Mouse (Mus musculus): Measurements from ENCODE around the gene Dnm3.

Gene Dnm3

DNA sequence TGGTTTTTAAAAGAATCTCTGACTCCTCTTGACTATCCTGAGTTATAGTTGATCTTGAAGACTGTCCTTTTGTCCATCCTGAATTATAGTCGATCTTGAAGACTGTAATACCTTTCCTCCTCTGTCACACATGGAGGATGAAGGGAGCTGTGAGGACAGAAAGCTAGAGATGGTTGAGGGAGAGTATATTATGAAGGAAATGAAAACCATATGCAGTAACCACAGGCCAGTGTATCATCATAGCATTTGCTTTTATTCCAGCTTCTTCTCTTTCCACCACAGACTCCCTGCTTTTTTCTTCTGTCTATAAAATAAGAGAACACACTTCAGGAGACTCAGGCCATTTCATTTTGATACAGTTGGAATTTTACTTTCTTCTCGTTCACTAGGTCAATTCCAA is 497.8 kb downstream of the Dnm3 start:
- no peak for DNase-seq

GRCm38 (mm10) chr1:161979536-161979935 is 498.3 kb downstream of the Dnm3 start, which contains the start of gene 4930558K02Rik:
Gene 4930558K02Rik (minus strand): TSS chr1:161979636.
- DNase-seq = peak; percentile 46

GRCm38 (mm10) chr1:161978173-161978700 is 499.6 kb downstream of the Dnm3 start:
- peak; percentile 70 for DNase-seq

DNA sequence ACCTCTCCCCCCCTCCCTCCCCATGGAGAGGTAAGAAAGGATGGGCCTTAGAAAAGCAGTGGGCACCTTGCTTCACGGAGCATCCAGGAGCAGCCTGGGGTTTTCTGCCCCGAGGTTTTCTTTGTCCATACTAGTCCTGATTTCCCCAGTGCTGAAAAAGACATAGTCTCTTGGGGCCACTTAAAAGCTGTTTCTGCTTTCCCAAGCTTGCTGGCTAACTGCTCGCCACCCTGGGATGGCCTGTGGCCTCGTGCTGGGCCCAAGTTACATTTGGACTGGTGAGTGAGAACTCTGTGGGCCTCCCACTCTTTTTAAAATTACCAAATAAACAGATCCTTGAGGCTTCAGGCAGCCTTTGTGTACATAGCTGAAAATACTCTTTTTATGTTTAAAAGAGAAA is 500.5 kb downstream of the Dnm3 start:
- DNase-seq = peak; percentile 96

DNA sequence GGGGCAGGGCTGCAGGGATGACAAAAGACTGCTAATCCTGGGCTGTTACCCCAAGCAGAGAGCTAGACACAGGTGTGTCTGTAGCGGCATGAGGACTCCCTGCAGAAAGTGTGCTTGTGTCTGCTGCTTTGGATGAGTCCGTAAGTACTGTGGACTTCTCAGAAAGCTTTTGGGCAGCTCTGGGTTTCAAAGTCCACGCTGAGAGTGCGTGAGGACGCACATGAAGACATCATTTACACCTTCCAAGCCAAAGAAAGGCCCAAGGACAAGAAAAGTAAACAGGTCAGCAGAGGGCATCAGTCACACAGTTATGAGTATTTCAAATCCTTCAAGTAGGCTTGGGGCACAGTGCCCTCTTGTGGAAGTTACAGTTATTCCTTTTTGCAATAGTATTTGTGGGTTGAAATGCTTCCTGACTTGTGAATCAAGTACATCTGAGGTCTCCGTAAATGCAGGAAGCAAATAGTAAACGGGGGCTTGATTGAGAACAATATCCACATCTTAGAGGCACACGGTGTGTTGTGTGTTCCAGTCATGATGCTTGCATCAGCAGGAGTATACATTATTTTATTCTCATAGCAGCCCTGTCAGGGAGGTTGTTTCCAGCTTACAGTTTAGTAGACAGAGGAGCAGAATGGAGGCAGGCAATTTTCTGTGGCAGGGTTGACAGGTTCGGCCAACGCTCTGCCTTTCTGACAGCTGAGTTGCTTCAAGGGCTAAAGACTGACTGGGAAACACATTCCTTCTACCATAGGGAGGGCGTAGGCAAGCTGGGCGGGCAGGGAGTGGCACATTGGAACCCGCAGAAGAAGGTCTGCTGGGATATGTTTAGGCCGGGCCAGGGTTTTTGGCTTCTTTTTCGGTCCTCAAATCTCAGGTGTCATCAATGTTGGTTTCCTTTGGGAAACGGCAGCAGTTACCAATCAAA is 501.3 kb downstream of the Dnm3 start:
- DNase-seq = peak; percentile 94

- peak; percentile 52 for DNase-seq
Observed at GRCm38 (mm10) chr1:161972233-161972632, 505.6 kb downstream of the Dnm3 start.

DNA sequence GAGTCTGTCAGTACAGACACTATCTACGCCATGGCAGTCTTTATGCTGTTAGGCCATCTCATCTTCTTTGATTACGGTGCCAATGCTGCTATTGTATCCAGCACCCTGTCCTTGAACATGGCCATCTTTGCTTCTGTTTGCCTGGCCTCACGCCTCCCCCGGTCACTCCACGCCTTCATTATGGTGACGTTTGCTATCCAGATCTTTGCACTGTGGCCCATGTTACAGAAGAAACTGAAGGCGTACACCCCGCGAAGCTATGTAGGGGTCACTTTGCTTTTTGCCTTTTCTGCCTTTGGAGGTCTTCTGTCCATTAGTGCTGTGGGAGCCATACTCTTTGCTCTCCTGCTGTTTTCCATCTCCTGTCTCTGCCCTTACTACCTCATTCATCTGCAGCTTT is 507.0 kb downstream of the Dnm3 start:
- peak; percentile 83 for DNase-seq

GRCm38 (mm10) chr1:161968589-161969407 is 509.0 kb downstream of the Dnm3 start, which contains the start of gene Pigc:
Gene Pigc (plus strand): TSS chr1:161969186.
- DNase-seq = peak; percentile 99

GRCm38 (mm10) chr1:161967936-161968335 is 509.9 kb downstream of the Dnm3 start:
- DNase-seq = peak; percentile 30

DNA sequence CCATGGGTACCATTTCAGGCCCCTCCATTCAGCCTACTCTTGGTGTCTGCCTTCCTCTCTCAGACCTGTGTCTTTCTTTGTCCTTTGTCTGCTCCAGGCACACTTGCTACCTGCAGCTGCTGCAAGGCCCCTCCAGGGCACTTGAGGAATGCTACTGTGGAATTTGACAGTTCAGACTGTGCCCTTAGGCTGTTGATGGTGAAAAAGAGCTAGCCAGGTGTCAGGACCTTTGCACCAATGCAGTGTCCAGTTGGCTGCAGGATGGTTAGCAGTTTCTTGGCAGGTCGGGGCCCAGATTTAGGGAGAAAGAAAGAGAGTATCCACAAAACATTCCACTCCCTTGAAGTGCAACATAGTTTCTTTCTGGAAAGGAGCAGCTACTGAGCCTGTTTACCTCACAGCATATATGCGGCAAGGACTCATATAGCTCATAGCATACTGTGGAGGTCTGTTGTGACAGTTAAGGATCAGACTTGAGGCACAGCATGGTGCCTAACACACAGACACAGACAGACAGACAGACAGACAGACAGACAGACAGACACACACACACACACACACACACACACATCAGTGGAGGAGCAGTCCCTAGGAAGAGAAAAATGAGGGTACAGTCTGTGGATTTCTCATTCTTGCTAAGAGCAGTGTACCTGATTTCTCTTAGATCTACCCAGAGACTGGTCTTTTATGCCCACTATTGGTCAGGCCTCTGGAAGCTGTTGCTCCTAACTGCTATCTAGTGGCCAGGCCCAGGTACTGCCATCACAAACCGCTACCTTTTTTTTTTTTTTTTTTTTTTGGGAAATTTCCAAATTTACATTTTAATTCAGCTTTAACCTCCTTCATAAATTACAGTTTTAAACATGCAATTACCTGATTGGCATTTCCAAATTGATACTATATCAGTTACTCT is 515.1 kb downstream of the Dnm3 start:
- DNase-seq = peak; percentile 72

DNA sequence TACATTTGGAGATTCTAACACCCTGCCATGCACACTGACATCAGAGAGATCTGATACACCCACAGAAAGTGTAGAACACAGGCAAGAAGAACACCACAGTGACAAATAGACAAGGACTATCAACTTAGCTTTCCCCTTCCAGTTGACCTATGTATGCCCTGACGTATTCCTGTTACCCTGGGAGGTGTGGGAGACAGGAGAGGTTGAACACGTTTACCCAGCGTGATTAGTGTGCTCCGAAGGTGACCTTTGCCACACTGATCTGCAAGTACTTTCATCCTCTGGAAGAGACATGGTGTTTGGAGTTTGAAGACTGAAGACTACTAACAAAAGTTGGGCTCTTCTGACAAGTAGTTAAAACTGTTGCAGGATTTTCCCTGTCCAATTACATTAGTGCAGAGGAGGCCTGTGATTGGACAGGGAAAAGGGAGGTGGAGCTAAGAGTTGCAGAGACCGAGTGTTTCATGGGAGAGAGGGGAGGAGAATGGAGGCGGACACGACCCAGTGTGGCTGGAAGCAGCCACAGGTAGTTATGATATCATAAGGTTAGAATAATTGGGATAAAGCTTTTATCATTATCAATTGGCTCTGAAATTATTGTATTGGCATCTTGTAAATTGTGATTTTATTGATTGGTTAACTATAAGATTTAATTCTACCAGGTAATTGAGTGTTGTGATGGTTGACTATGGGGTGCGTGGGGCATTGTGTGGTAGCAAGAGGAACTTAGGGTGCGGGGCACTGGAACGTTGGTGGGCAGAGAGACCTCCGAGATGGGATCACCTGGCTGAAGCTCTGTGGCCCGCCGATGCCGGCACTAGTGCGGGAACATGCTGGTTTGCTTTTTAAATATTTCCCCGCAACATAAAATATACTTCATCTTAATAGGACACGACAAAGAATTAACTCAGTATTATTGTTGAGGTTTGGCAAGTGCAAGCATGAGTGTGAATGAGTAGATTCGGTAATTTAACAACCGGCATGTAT is 519.6 kb downstream of the Dnm3 start:
- DNase-seq = peak; percentile 62

- peak; percentile 85 for DNase-seq
Observed at GRCm38 (mm10) chr1:161955846-161956245, 522.0 kb downstream of the Dnm3 start.

GRCm38 (mm10) chr1:161952599-161952998 is 525.2 kb downstream of the Dnm3 start:
- DNase-seq = no peak

DNA sequence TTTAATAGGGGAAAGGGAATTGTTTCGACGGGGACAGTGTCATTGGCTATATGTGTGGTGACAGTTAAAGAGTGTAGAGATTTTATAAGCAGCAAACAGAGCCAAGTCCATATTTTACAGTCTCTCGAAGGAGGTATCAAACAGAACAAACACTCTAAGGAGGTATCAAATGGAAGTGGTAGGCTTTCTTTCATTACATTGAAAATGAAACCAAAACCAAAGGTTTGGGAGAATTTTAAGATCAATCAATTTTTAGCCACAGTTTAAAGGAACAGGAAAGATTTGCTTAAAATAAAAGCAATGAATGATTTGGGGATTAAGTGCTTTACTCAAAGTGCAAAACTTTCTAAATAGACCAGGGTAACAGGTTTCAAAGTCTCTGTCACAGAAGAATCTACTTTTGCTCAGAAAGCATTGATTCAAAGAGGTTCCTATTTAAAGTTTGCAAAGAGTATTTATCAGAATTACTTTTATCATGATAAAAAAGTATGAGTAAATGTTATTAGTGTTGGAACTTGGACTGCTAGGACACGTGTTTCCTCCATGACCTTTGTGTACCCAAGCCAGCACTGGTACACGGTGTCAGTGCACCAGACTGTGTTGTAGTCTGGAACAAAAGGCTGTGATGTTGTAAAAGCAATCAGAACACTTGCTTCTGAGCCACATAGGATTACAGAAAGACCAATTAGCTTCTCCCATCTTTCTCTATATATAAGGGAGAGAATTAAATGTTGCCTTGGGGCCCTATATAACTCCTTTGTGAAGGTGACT is 526.6 kb downstream of the Dnm3 start:
- peak; percentile 35 for DNase-seq

- no peak for DNase-seq
Observed at GRCm38 (mm10) chr1:161942082-161942481, 535.8 kb downstream of the Dnm3 start.

All from heart, adult 11 months (tissue).